Mouse (Mus musculus) embryonic facial prominence, embryonic 10.5 days (tissue): ENCODE results near the gene Cd151. TPM values are rescaled to one million over a fixed set of nuclear protein-coding genes. Genes with fewer than 3 reads are reported as not detected.

Experiments
- DNase-seq: peaks from one replicate; pipeline ENCODE4 v3.0.0-alpha.2; 2017; ENCODE audit warnings: low spot score
- H3K27ac ChIP-seq: fragments of 300-500 bp; sonication (generic); replicated peaks from 2 replicates; pipeline ENCODE4 v1.5.1; 2016; ENCODE audit warnings: mild to moderate bottlenecking
- H3K27me3 ChIP-seq: fragments of 300-500 bp; sonication (generic); replicated peaks from 2 replicates; pipeline ENCODE4 v1.6.1; 2016; ENCODE audit warnings: low read depth, mild to moderate bottlenecking; ENCODE audit not compliant: poor library complexity, severe bottlenecking
- H3K36me3 ChIP-seq: fragments of 300-500 bp; sonication (generic); replicated peaks from 2 replicates; pipeline ENCODE4 v1.6.1; 2016; ENCODE audit warnings: mild to moderate bottlenecking, moderate library complexity
- H3K4me1 ChIP-seq: fragments of 300-500 bp; sonication (generic); 2 replicates; pipeline ENCODE4 v1.6.1; 2016
- H3K4me3 ChIP-seq: fragments of 300-500 bp; sonication (generic); 2 replicates; pipeline ENCODE4 v1.5.1; 2016; ENCODE audit warnings: mild to moderate bottlenecking, moderate library complexity
- H3K9me3 ChIP-seq: fragments of 300-500 bp; sonication (generic); 2 replicates; pipeline ENCODE4 v1.6.1; 2016; ENCODE audit warnings: mild to moderate bottlenecking
- WGBS: fragments of 180-500 bp; shearing (Covaris S2); methylation state at CpG from one replicate; pipeline ENCODE4 v1.1.7; 2016; 5-methylcytosine and 5-hydroxymethylcytosine counted together
- polyA plus RNA-seq: library from polyadenylated mRNA; unstranded; fragments of >200 nt; fragmentation: Nextera tagmentation; extraction: Ambion mirVana; gene quantifications from 2 replicates; pipeline ENCODE4 v1.2.1, GENCODE M21; 2016

Gene Cd151
- polyA plus RNA-seq, 1 experiment from 2014 or later, result 20.6 TPM

- peaks cover 65% of the 10 kb centered on the region for H3K4me1 ChIP-seq
- peaks cover 47% of the 10 kb centered on the region for H3K36me3 ChIP-seq
- DNase-seq, result no peak
- no peaks in the 10 kb centered on the region for H3K9me3 ChIP-seq
- no peak overlapping the region for H3K27ac ChIP-seq
- 95% methylated on average over 19 of the region's 19 CpGs for WGBS
- H3K4me3 ChIP-seq, result no peak overlapping the region
- peaks cover 16% of the 10 kb centered on the region for H3K27me3 ChIP-seq
Measured at GRCm38 (mm10) chr7:141431434-141432185, 35.6 kb upstream of the Cd151 start.

DNA sequence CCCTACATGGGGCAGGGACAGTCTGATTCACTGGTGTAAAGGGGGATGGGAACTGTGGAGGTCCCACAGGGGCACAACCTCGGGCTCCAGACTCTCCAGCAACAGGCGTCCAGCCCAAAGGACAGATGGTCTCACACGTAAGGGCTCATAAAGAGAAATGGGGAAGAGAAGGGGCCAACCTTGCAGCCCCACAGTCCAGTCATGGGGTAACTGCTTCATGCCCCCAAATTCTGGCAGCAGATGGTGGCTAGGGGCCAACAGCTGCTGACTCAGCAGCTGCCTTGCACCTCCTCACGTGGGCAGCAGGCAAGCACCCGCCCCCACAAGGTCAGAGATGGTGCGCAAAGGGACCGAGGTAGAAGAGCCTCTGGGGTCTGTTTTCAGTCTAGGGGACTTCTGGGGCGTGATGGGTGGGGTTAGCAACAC is 35.0 kb upstream of the Cd151 start:
- Histone ChIP-seq H3K4me3 (no peak overlapping the region), H3K4me1 (peaks cover 67% of the 10 kb centered on the region), H3K27me3 (peaks cover 10% of the 10 kb centered on the region), H3K9me3 (no peaks in the 10 kb centered on the region), H3K27ac (no peak overlapping the region), H3K36me3 (peaks cover 47% of the 10 kb centered on the region)
- 89% methylated on average over 8 of the region's 8 CpGs for WGBS
- DNase-seq, result no peak

GRCm38 (mm10) chr7:141432741-141433516 is 34.3 kb upstream of the Cd151 start:
- no peak for DNase-seq
- peaks cover 6% of the 10 kb centered on the region for H3K27me3 ChIP-seq
- no peaks in the 10 kb centered on the region for H3K9me3 ChIP-seq
- H3K4me3 ChIP-seq, result 0 out of 2 replicates have a peak overlapping the region, but pooled peaks have one; percentile 66
- 86% methylated on average over 6 of the region's 6 CpGs for WGBS
- H3K27ac ChIP-seq, result no peak overlapping the region
- H3K4me1 ChIP-seq, result peaks cover 74% of the 10 kb centered on the region
- H3K36me3 ChIP-seq, result peaks cover 50% of the 10 kb centered on the region

DNA sequence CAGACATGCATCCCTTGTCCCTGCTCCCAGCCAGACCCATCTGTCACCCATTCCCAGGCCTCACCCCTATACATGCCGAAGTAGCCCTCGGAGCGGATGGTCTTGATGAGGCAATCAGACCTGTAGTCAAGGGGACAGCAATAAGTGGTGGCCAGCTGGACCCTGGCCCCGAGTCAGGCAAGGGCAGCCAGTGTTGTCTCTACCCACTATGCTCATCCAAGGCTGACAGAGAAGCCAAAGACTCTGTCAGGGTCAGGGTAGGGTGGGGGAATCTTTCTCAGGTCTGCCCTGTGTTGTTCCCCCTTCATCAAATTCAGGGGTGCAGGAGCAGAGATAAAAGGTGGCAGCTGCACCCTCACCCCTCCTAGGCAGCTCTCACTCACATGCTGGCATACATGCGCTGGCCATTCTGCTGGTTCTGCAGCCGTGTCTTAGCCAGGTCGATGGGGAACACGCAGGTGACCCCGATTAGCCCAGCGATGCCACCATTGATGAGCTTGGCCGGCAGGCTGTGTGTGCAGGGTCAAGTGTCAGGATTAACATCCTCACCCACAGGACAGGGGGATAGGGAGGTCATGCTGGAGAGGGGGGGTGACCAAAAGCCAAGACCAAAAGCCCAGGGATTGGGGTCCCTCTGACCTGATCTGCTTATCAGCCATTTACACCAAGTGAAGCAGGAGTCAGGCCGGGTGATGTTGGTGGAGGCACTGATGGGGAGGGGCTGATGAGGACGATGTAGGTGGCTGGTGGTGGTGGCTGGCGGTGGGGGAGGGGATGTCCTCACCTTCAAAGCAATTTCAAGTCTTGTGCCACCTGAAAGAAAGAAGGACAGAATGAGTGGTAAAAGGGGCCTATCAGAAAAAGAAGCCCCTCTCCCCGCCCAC is 33.4 kb upstream of the Cd151 start:
- no peak for DNase-seq
- Histone ChIP-seq H3K27ac (peak overlapping the region; percentile 81), H3K27me3 (no peaks in the 10 kb centered on the region), H3K4me3 (peak overlapping the region; percentile 66), H3K36me3 (peaks cover 58% of the 10 kb centered on the region), H3K9me3 (no peaks in the 10 kb centered on the region), H3K4me1 (peaks cover 68% of the 10 kb centered on the region)
- WGBS, result 78% methylated on average over 15 of the region's 15 CpGs

- Histone ChIP-seq H3K9me3 (no peaks in the 10 kb centered on the region), H3K27me3 (no peaks in the 10 kb centered on the region), H3K27ac (peak overlapping the region; percentile 81), H3K4me1 (peaks cover 61% of the 10 kb centered on the region), H3K36me3 (peaks cover 65% of the 10 kb centered on the region), H3K4me3 (peak overlapping the region; percentile 66)
- peak; percentile 65 for DNase-seq
- WGBS, result 16% methylated on average over 8 of the region's 8 CpGs
Measured at GRCm38 (mm10) chr7:141434464-141434863, 32.7 kb upstream of the Cd151 start.

- Histone ChIP-seq H3K4me1 (peaks cover 53% of the 10 kb centered on the region), H3K9me3 (no peaks in the 10 kb centered on the region), H3K4me3 (peak overlapping the region; percentile 66), H3K27ac (peak overlapping the region; percentile 81), H3K27me3 (no peaks in the 10 kb centered on the region), H3K36me3 (peaks cover 69% of the 10 kb centered on the region)
- DNase-seq, result peak; percentile 73
- 4% methylated on average over 17 of the region's 17 CpGs for WGBS
Measured at GRCm38 (mm10) chr7:141435129-141435855, 31.9 kb upstream of the Cd151 start.

- H3K4me1 ChIP-seq, result peaks cover 56% of the 10 kb centered on the region
- H3K27ac ChIP-seq, result peak overlapping the region; percentile 88
Measured at GRCm38 (mm10) chr7:141435856-141436522, 31.2 kb upstream of the Cd151 start.

GRCm38 (mm10) chr7:141436523-141436892 is 30.7 kb upstream of the Cd151 start:
- Histone ChIP-seq H3K36me3 (peaks cover 69% of the 10 kb centered on the region), H3K9me3 (no peaks in the 10 kb centered on the region), H3K27ac (peak overlapping the region; percentile 88), H3K4me3 (peak overlapping the region; percentile 66), H3K27me3 (no peaks in the 10 kb centered on the region), H3K4me1 (peaks cover 62% of the 10 kb centered on the region)
- DNase-seq, result no peak
- WGBS, result 59% methylated on average over 2 of the region's 2 CpGs

More at GRCm38 (mm10) chr7:141435856-141436522, 31.2 kb upstream of the Cd151 start:
- Histone ChIP-seq H3K4me3 (peak overlapping the region; percentile 66), H3K36me3 (peaks cover 69% of the 10 kb centered on the region), H3K9me3 (no peaks in the 10 kb centered on the region), H3K27me3 (no peaks in the 10 kb centered on the region)
- DNase-seq, result no peak
- WGBS, result 73% methylated on average over 9 of the region's 9 CpGs

GRCm38 (mm10) chr7:141437178-141438120 is 29.7 kb upstream of the Cd151 start, which contains the start of gene Slc25a22:
Gene Slc25a22, minus strand, starts transcription at chr7:141437892.
- WGBS, result 6% methylated on average over 53 of the region's 53 CpGs
- H3K4me1 ChIP-seq, result peaks cover 71% of the 10 kb centered on the region

GRCm38 (mm10) chr7:141438201-141438968 is 28.8 kb upstream of the Cd151 start:
- Histone ChIP-seq H3K27ac (no peak overlapping the region), H3K27me3 (no peaks in the 10 kb centered on the region), H3K9me3 (no peaks in the 10 kb centered on the region), H3K4me1 (peaks cover 73% of the 10 kb centered on the region), H3K36me3 (peaks cover 63% of the 10 kb centered on the region), H3K4me3 (no peak overlapping the region)
- 94% methylated on average over 12 of the region's 12 CpGs for WGBS
- DNase-seq, result no peak

More at GRCm38 (mm10) chr7:141437178-141438120, 29.7 kb upstream of the Cd151 start, which contains the start of gene Slc25a22:
- Histone ChIP-seq H3K9me3 (no peaks in the 10 kb centered on the region), H3K27ac (peak within 1 kb of the TSS; percentile 88), H3K27me3 (no peaks in the 10 kb centered on the region), H3K36me3 (peaks cover 69% of the 10 kb centered on the region), H3K4me3 (peak within 1 kb of the TSS; percentile 66)
- peak; percentile 89 for DNase-seq
